In the genomic region with DNA sequence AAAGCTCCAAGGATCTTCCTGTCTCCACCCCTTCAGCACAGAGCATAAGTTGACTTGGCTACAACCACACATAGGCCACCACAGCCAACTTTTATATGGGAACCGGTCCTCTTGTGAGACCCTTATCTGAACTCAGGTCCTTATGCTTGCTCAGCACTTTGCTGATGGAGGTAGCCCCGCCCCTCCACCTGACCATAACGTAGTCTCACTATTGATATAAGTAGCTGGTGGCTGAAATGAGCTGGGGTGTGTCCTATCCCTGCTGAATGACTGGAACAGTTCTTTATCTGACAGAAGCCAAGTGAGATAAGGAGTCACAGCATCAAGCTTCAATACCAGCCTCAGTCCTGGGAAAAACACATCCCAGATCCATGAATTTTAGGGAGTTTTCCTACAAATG, we compare ENCODE assay signal across 24 mouse cellular contexts.
"Had no signal": no experiment of that assay in that cellular context is flagged by ENCODE, and none has a peak within 500 bp of the region (broad histone marks: within the 10 kb centered on the region; RNA-seq: fewer than 3 reads in every experiment).

No protein-coding gene starts in this region.

- H3K36me3 ChIP-seq: limb, embryonic 10.5 days; limb, embryonic 13.5 days; liver, embryonic 12.5 days; liver, embryonic 15.5 days; lung, embryonic 15.5 days; midbrain, embryonic 10.5 days; midbrain, embryonic 13.5 days; neural tube, embryonic 13.5 days had no signal

- DNase-seq: kidney, adult 18-20 months; kidney, adult 9 months; kidney, postnatal 25 days; layer of hippocampus, adult 9-11 months; liver; lung, adult 18-20 months; lung, postnatal 10 days; lung, postnatal 36 days; retina, postnatal 1 day; right cerebral cortex, postnatal 25 days; thymus, adult 18-20 months; thymus, postnatal 36 days had no signal

- ATAC-seq: liver, embryonic 12.5 days; midbrain, embryonic 13.5 days; midbrain, embryonic 16.5 days had no signal

- H3K4me2 ChIP-seq: limb, embryonic 13.5 days; liver, embryonic 12.5 days; liver, embryonic 15.5 days; lung, embryonic 15.5 days; midbrain, embryonic 13.5 days; neural tube, embryonic 13.5 days had no signal

- H3K27ac ChIP-seq: layer of hippocampus, adult 2 months; limb, embryonic 10.5 days; limb, embryonic 13.5 days; liver, embryonic 12.5 days; liver, embryonic 15.5 days; lung, embryonic 15.5 days; midbrain, embryonic 10.5 days; midbrain, embryonic 13.5 days; neural tube, embryonic 13.5 days had no signal

- H3K9me3 ChIP-seq: limb, embryonic 10.5 days; limb, embryonic 13.5 days; liver, embryonic 12.5 days; liver, embryonic 15.5 days; lung, embryonic 15.5 days; megakaryocyte, embryonic 14.5 days; midbrain, embryonic 10.5 days; midbrain, embryonic 13.5 days; neural tube, embryonic 13.5 days had no signal

- H3K4me3 ChIP-seq: layer of hippocampus, adult 2 months; limb, embryonic 10.5 days; limb, embryonic 13.5 days; liver, embryonic 12.5 days; liver, embryonic 15.5 days; lung, embryonic 15.5 days; megakaryocyte, embryonic 14.5 days; midbrain, embryonic 10.5 days; midbrain, embryonic 13.5 days; myocyte; neural tube, embryonic 13.5 days had no signal

- H3K4me1 ChIP-seq: limb, embryonic 10.5 days; limb, embryonic 13.5 days; liver, embryonic 12.5 days; liver, embryonic 15.5 days; lung, embryonic 15.5 days; midbrain, embryonic 10.5 days; midbrain, embryonic 13.5 days; neural tube, embryonic 13.5 days had no signal

- H3K27me3 ChIP-seq: limb, embryonic 13.5 days; liver, embryonic 12.5 days; liver, embryonic 15.5 days; lung, embryonic 15.5 days; megakaryocyte, embryonic 14.5 days; midbrain, embryonic 13.5 days; neural tube, embryonic 13.5 days had no signal

- H3K9ac ChIP-seq: limb, embryonic 13.5 days; liver, embryonic 12.5 days; liver, embryonic 15.5 days; lung, embryonic 15.5 days; midbrain, embryonic 13.5 days; neural tube, embryonic 13.5 days had no signal
